Mouse (Mus musculus): ENCODE data around the gene Tdp2. TPM values are rescaled to one million over a fixed set of nuclear protein-coding genes. Genes with fewer than 3 reads are reported as not detected.

Gene Tdp2
- total and polyA plus RNA-seq, 3 experiments = 33.1 to 45.3 TPM; not detected in 1

DNA sequence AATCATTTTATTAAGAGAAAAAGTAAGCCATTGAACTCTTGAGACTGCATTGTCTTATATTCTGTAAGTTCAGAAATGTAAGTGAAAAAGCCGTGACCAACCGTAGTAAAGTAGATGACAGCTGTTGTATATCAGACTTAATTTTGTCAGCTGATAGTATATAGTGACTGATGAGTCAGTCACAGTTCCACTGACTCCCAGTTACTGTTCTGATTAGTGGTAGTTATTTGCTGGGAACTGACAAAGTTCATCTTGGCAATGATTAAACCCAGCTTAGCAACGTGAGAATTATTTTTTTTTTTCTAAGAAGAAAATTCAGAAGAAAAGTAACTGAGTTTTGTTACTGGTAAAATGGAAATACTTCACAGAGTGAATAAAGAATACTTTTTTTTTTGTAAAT, 10.2 kb downstream of the Tdp2 start:
- no peak overlapping the region for H3K27ac ChIP-seq (ENCODE audit: control insufficient read depth, low read depth, low read length)
- peaks cover 6% of the 10 kb centered on the region; the same call in 1 of the 2 replicates for H3K79me2 ChIP-seq (ENCODE audit: control insufficient read depth, insufficient read depth, low read length, poor library complexity)
- H3K4me3 ChIP-seq (ENCODE audit: control insufficient read depth in 1 of 2, insufficient read depth in 1 of 2, low read depth in 2 of 2, low read length in 2 of 2) = no peak overlapping the region
- H3K27me3 ChIP-seq (ENCODE audit: control insufficient read depth in 1 of 2, insufficient read depth in 2 of 2, low read length in 2 of 2) = no peaks in the 10 kb centered on the region
- H3K9ac ChIP-seq (ENCODE audit: control insufficient read depth, low read depth, low read length, poor library complexity, severe bottlenecking) = no peak overlapping the region
- peaks cover 19 to 27% of the 10 kb centered on the region in 2 experiments for H3K36me3 ChIP-seq (ENCODE audit: control insufficient read depth in 1 of 2, insufficient read depth in 2 of 2, low read length in 2 of 2)
- no peaks in the 10 kb centered on the region for H3K9me3 ChIP-seq (replicated peaks; ENCODE audit: insufficient read depth, low read length)
- DNase-seq (ENCODE audit: low read depth, low spot score) = no peak
- no peak for TF ChIP-seq POLR2AphosphoS2 (IDR thresholded peaks at IDR 0.05; ENCODE audit: low read length)
- no peak for TF ChIP-seq HCFC1 (IDR thresholded peaks at IDR 0.05; ENCODE audit: low read depth, low read length)
- TF ChIP-seq BHLHE40 (IDR thresholded peaks at IDR 0.05; ENCODE audit: borderline replicate concordance, low read depth, low read length) = no peak
- TF ChIP-seq MAFK (IDR thresholded peaks at IDR 0.05; ENCODE audit: borderline replicate concordance, low read depth, low read length) = no peak
- no peak for TF ChIP-seq KAT2A (conservative IDR thresholded peaks at IDR 0.05; ENCODE audit: low read depth, low read length)
- no peak for TF ChIP-seq TAL1 (IDR thresholded peaks at IDR 0.05; ENCODE audit: low read length)
- TF ChIP-seq ZMIZ1 (IDR thresholded peaks at IDR 0.05; ENCODE audit: low read depth, low read length) = no peak
- no peak for TF ChIP-seq MAZ (IDR thresholded peaks at IDR 0.05; ENCODE audit: low read depth, low read length)
- TF ChIP-seq TCF12 (IDR thresholded peaks at IDR 0.05; ENCODE audit: low read depth, low read length) = no peak
- no peak for TF ChIP-seq NRF1 (IDR thresholded peaks at IDR 0.05; ENCODE audit: insufficient read depth, low read depth, low read length, poor library complexity, severe bottlenecking)
- no peak for TF ChIP-seq CTCF (IDR thresholded peaks at IDR 0.05 in 2 of 3, conservative IDR thresholded peaks at IDR 0.05 in 1 of 3; ENCODE audit: control insufficient read depth in 1 of 3, insufficient read depth in 1 of 3, low read depth in 2 of 3, low read length in 3 of 3, poor library complexity in 1 of 3, severe bottlenecking in 1 of 3)
- no peak for TF ChIP-seq MYB (IDR thresholded peaks at IDR 0.05; ENCODE audit: low read depth, low read length)
- TF ChIP-seq CHD2 (IDR thresholded peaks at IDR 0.05; ENCODE audit: low read length) = no peak
- TF ChIP-seq MYC (IDR thresholded peaks at IDR 0.05; ENCODE audit: low read depth, low read length) = no peak
- no peak for TF ChIP-seq MEF2A (IDR thresholded peaks at IDR 0.05; ENCODE audit: extremely low read depth, insufficient replicate concordance, low read depth, low read length, poor library complexity, severe bottlenecking)
- no peak for TF ChIP-seq CHD1 (IDR thresholded peaks at IDR 0.05; ENCODE audit: low read depth, low read length)
- TF ChIP-seq USF1 (IDR thresholded peaks at IDR 0.05; ENCODE audit: low read depth, low read length) = no peak
- TF ChIP-seq POLR2AphosphoS5 (IDR thresholded peaks at IDR 0.05; ENCODE audit: borderline replicate concordance, low read depth, low read length) = no peak
- peaks cover 5 to 8% of the 10 kb centered on the region in 2 experiments; a peak in 3 of 4 replicates for H3K4me1 ChIP-seq (ENCODE audit: control insufficient read depth in 1 of 2, insufficient read depth in 2 of 2, low read length in 2 of 2)
